Mouse (Mus musculus): ENCODE data around the gene Bmp5. TPM values are rescaled to one million over a fixed set of nuclear protein-coding genes. Genes with fewer than 3 reads are reported as not detected.

The Bmp5 gene
- total RNA-seq, 1 experiment: 0.13 TPM

DNA sequence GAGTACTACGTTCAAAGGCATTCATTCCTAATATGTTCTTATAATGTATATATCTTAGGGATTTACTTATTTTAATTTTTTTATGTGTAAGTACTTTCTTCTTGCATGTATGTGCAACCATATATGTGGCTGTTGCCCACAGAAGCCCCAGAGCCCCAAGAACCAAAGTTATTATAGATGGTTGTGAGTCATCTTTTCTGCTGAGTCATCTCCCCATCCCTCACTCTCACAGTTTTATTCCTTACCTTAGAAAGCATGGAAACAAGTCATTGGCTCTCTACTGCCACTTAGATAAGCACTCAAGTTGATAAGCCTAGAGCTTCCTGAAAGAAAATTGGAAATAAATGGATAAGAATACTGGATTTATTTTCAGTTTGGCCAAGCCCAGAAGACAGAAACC lies 40.0 kb downstream of the Bmp5 start:
- TF ChIP-seq HCFC1 (IDR thresholded peaks at IDR 0.05; ENCODE audit: borderline replicate concordance, insufficient read depth, low read length) (no peak), MAFK (IDR thresholded peaks at IDR 0.05; ENCODE audit: insufficient read depth, low read depth, low read length) (peak; percentile 37; the same call in 1 of the 2 replicates)
- Histone ChIP-seq H3K9me3 (ENCODE audit: control insufficient read depth, insufficient read depth, low read depth, low read length) (no peaks in the 10 kb centered on the region), H3K4me1 (ENCODE audit: control insufficient read depth in 2 of 2, insufficient read depth in 2 of 2, low read length in 2 of 2, poor library complexity in 1 of 2) (no peaks in the 10 kb centered on the region), H3K36me3 (ENCODE audit: control insufficient read depth, insufficient read depth, low read length, poor library complexity, severe bottlenecking) (no peaks in the 10 kb centered on the region), H3K27ac (ENCODE audit: insufficient read depth, low read depth, low read length, poor library complexity, severe bottlenecking) (no peak overlapping the region), H3K4me3 (ENCODE audit: insufficient read depth in 1 of 2, low read depth in 1 of 2, low read length in 2 of 2, poor library complexity in 1 of 2, severe bottlenecking in 1 of 2) (no peak overlapping the region), H3K9ac (ENCODE audit: insufficient read depth, low read depth, low read length, poor library complexity, severe bottlenecking) (no peak overlapping the region)
- in situ Hi-C loops (cut with MboI; ENCODE audit: low sequenced_read_pairs in 2 of 2, unreplicated experiment in 2 of 2): no loop called here
- no peak for DNase-seq (ENCODE audit: low read depth, low spot score)

DNA sequence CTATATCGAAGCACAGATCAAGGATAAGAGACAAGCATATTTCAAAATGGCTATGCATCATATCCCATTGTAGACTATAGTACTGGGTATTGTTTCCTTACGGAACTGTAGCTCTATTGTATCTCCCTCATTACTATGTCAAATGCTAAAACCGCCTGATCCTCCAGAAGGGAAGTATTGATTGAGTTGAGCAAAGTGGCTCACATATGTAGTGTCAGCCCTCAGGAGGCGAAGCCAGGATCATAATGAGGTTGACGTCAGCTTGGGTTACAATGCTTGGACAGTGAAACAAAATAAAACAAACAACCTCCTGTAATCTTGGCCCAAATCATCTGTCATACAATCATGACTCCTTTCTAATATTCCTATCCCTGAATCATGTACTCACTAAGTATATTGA lies 43.2 kb downstream of the Bmp5 start:
- Histone ChIP-seq H3K4me3 (ENCODE audit: insufficient read depth in 1 of 2, low read depth in 1 of 2, low read length in 2 of 2, poor library complexity in 1 of 2, severe bottlenecking in 1 of 2) (no peak overlapping the region), H3K4me1 (ENCODE audit: control insufficient read depth in 2 of 2, insufficient read depth in 2 of 2, low read length in 2 of 2, poor library complexity in 1 of 2) (no peaks in the 10 kb centered on the region), H3K36me3 (ENCODE audit: control insufficient read depth, insufficient read depth, low read length, poor library complexity, severe bottlenecking) (no peaks in the 10 kb centered on the region), H3K9me3 (ENCODE audit: control insufficient read depth, insufficient read depth, low read depth, low read length) (no peaks in the 10 kb centered on the region), H3K9ac (ENCODE audit: insufficient read depth, low read depth, low read length, poor library complexity, severe bottlenecking) (no peak overlapping the region), H3K27ac (ENCODE audit: insufficient read depth, low read depth, low read length, poor library complexity, severe bottlenecking) (no peak overlapping the region)
- no peak for DNase-seq (ENCODE audit: low read depth, low spot score)
- in situ Hi-C loops (cut with MboI; ENCODE audit: low sequenced_read_pairs in 2 of 2, unreplicated experiment in 2 of 2): no loop called here
- no peak for TF ChIP-seq CHD2 (IDR thresholded peaks at IDR 0.05; ENCODE audit: low read depth, low read length)
- no peak for TF ChIP-seq MAFK (IDR thresholded peaks at IDR 0.05; ENCODE audit: insufficient read depth, low read depth, low read length)
- no peak for TF ChIP-seq HCFC1 (IDR thresholded peaks at IDR 0.05; ENCODE audit: borderline replicate concordance, insufficient read depth, low read length)

DNA sequence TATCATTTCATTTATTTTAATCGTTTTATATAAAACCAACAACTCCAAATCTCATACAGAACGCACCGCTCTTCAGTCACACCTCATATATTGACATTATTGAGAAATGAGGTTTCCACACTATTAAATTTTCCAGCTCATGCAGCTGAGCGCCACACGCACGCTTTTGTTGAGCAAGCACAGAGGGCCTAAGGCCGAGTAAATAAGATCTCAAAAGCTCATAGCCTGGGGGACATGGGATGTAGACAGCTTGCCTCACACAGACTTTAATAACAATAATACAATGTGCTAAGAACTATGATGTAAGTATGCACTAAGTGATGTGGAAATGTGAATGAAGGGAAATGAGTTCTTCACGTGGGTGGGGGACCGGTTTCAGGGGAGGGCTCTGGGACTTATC lies 57.3 kb downstream of the Bmp5 start:
- DNase-seq (ENCODE audit: low read depth, low spot score): no peak
- TF ChIP-seq HCFC1 (IDR thresholded peaks at IDR 0.05; ENCODE audit: borderline replicate concordance, insufficient read depth, low read length): no peak
- no peak for TF ChIP-seq MAFK (IDR thresholded peaks at IDR 0.05; ENCODE audit: insufficient read depth, low read depth, low read length)
- TF ChIP-seq CHD2 (IDR thresholded peaks at IDR 0.05; ENCODE audit: low read depth, low read length): no peak
- no peak for TF ChIP-seq ZC3H11A (IDR thresholded peaks at IDR 0.05; ENCODE audit: borderline replicate concordance, low read depth, low read length)
- no peak for TF ChIP-seq ZNF384 (IDR thresholded peaks at IDR 0.05; ENCODE audit: low read depth, low read length)
- in situ Hi-C loops (cut with MboI; ENCODE audit: low sequenced_read_pairs in 2 of 2, unreplicated experiment in 2 of 2): no loop called here
- Histone ChIP-seq H3K36me3 (ENCODE audit: control insufficient read depth, insufficient read depth, low read length, poor library complexity, severe bottlenecking) (no peaks in the 10 kb centered on the region), H3K9me3 (ENCODE audit: control insufficient read depth, insufficient read depth, low read depth, low read length) (no peaks in the 10 kb centered on the region), H3K9ac (ENCODE audit: insufficient read depth, low read depth, low read length, poor library complexity, severe bottlenecking) (no peak overlapping the region), H3K27ac (ENCODE audit: insufficient read depth, low read depth, low read length, poor library complexity, severe bottlenecking) (no peak overlapping the region), H3K4me3 (ENCODE audit: insufficient read depth in 1 of 2, low read depth in 1 of 2, low read length in 2 of 2, poor library complexity in 1 of 2, severe bottlenecking in 1 of 2) (no peak overlapping the region), H3K4me1 (ENCODE audit: control insufficient read depth in 2 of 2, insufficient read depth in 2 of 2, low read length in 2 of 2, poor library complexity in 1 of 2) (no peaks in the 10 kb centered on the region)

DNA sequence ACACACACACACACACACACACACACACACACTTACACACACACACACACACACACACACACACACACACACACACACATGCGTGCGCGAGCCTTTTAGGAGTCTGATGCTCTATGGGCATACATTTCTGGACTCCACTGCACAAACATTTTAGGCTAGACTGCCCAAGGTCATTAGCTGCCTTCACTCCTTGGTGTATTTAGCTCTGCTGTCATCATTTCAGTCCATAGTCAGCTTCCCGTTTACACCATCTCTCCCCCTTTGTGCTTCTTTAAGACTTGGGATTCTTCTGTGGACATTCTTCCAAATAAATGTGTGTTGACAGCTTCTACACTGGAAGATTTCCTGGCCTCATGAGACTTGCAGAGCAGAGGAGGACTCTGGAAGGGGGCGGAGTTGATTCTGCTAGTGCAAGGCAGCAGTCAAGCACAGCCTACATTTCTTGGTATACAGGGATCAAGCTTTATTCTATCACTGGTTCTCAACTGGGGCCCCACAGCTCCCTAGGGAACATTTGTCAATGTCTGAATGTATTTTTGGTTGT lies 58.1 kb downstream of the Bmp5 start:
- no peak overlapping the region for H3K27ac ChIP-seq (ENCODE audit: insufficient read depth, low read depth, low read length, poor library complexity, severe bottlenecking)
- in situ Hi-C loops (cut with MboI; ENCODE audit: low sequenced_read_pairs in 2 of 2, unreplicated experiment in 2 of 2): no loop called here

DNA sequence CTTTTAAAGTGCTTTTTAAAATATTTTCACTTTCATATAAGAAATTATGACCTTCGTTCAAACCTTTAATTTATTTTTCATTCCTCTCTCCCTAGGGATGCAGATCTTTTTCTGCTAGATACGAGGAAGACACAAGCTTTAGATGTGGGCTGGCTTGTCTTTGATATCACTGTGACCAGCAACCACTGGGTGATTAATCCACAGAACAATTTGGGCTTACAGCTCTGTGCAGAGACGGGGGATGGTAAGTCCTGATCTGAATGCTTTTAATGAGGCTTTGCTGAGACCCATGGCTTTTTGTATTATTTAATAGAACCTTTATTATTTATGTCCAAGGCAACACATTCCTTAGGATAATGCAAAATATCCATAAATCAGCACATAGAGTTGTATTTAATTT lies 64.3 kb downstream of the Bmp5 start:
- TF ChIP-seq ZNF384 (IDR thresholded peaks at IDR 0.05; ENCODE audit: low read depth, low read length): no peak
- TF ChIP-seq ZC3H11A (IDR thresholded peaks at IDR 0.05; ENCODE audit: borderline replicate concordance, low read depth, low read length): no peak
- TF ChIP-seq HCFC1 (IDR thresholded peaks at IDR 0.05; ENCODE audit: borderline replicate concordance, insufficient read depth, low read length): no peak
- no peak for TF ChIP-seq CHD2 (IDR thresholded peaks at IDR 0.05; ENCODE audit: low read depth, low read length)
- no peak for TF ChIP-seq MAFK (IDR thresholded peaks at IDR 0.05; ENCODE audit: insufficient read depth, low read depth, low read length)

More for the DNA sequence above, 58.1 kb downstream of the Bmp5 start:
- no peak overlapping the region for H3K4me3 ChIP-seq (ENCODE audit: insufficient read depth in 1 of 2, low read depth in 1 of 2, low read length in 2 of 2, poor library complexity in 1 of 2, severe bottlenecking in 1 of 2)
- H3K4me1 ChIP-seq (ENCODE audit: control insufficient read depth in 2 of 2, insufficient read depth in 2 of 2, low read length in 2 of 2, poor library complexity in 1 of 2): no peaks in the 10 kb centered on the region
- no peaks in the 10 kb centered on the region for H3K9me3 ChIP-seq (ENCODE audit: control insufficient read depth, insufficient read depth, low read depth, low read length)
- H3K36me3 ChIP-seq (ENCODE audit: control insufficient read depth, insufficient read depth, low read length, poor library complexity, severe bottlenecking): no peaks in the 10 kb centered on the region
- no peak for TF ChIP-seq HCFC1 (IDR thresholded peaks at IDR 0.05; ENCODE audit: borderline replicate concordance, insufficient read depth, low read length)
- no peak overlapping the region for H3K9ac ChIP-seq (ENCODE audit: insufficient read depth, low read depth, low read length, poor library complexity, severe bottlenecking)
- DNase-seq (ENCODE audit: low read depth, low spot score): no peak

More for the DNA sequence above, 64.3 kb downstream of the Bmp5 start:
- H3K4me1 ChIP-seq (ENCODE audit: control insufficient read depth in 2 of 2, insufficient read depth in 2 of 2, low read length in 2 of 2, poor library complexity in 1 of 2): no peaks in the 10 kb centered on the region
- H3K4me3 ChIP-seq (ENCODE audit: insufficient read depth in 1 of 2, low read depth in 1 of 2, low read length in 2 of 2, poor library complexity in 1 of 2, severe bottlenecking in 1 of 2): no peak overlapping the region
- no peaks in the 10 kb centered on the region for H3K9me3 ChIP-seq (ENCODE audit: control insufficient read depth, insufficient read depth, low read depth, low read length)
- in situ Hi-C loops (cut with MboI; ENCODE audit: low sequenced_read_pairs in 2 of 2, unreplicated experiment in 2 of 2): no loop called here
- no peak for DNase-seq (ENCODE audit: low read depth, low spot score)
- H3K9ac ChIP-seq (ENCODE audit: insufficient read depth, low read depth, low read length, poor library complexity, severe bottlenecking): no peak overlapping the region
- no peaks in the 10 kb centered on the region for H3K36me3 ChIP-seq (ENCODE audit: control insufficient read depth, insufficient read depth, low read length, poor library complexity, severe bottlenecking)
- H3K27ac ChIP-seq (ENCODE audit: insufficient read depth, low read depth, low read length, poor library complexity, severe bottlenecking): no peak overlapping the region
